Mouse (Mus musculus): ENCODE results near the gene Creb3l4.

- TF ChIP-seq TBP (conservative IDR thresholded peaks at IDR 0.05; ENCODE audit: low read depth, low read length), result no peak
- TF ChIP-seq POLR2A (IDR thresholded peaks at IDR 0.05; ENCODE audit: low read depth, low read length), result no peak
- TF ChIP-seq CTCF (conservative IDR thresholded peaks at IDR 0.05 in 1 of 2, IDR thresholded peaks at IDR 0.05 in 1 of 2; ENCODE audit: low read depth in 2 of 2, low read length in 2 of 2), result no peak
- no peak for TF ChIP-seq TCF12 (IDR thresholded peaks at IDR 0.05; ENCODE audit: low read depth, low read length)
- TF ChIP-seq KAT2A (IDR thresholded peaks at IDR 0.05; ENCODE audit: insufficient replicate concordance, low read length), result no peak
- TF ChIP-seq USF1 (IDR thresholded peaks at IDR 0.05; ENCODE audit: low read depth, low read length), result no peak
- TF ChIP-seq EP300 (IDR thresholded peaks at IDR 0.05; ENCODE audit: low read length), result no peak
- TF ChIP-seq MAX (IDR thresholded peaks at IDR 0.05; ENCODE audit: low read length), result no peak
- TF ChIP-seq JUND (conservative IDR thresholded peaks at IDR 0.05; ENCODE audit: low read depth, low read length), result no peak
- no peak for TF ChIP-seq MYC (IDR thresholded peaks at IDR 0.05; ENCODE audit: low read depth, low read length)
- TF ChIP-seq ZKSCAN1 (IDR thresholded peaks at IDR 0.05; ENCODE audit: borderline replicate concordance, low read depth, low read length), result no peak
- TF ChIP-seq ZMIZ1 (IDR thresholded peaks at IDR 0.05; ENCODE audit: low read depth, low read length), result no peak
Observed at GRCm38 (mm10) chr3:90190859-90191510, 52.3 kb downstream of the Creb3l4 start.
